Mouse (Mus musculus): ENCODE results near the gene Atxn7l1. TPM values are rescaled to one million over a fixed set of nuclear protein-coding genes. Genes with fewer than 3 reads are reported as not detected.

Gene Atxn7l1
- polyA plus RNA-seq, 1 experiment: 23.7 TPM

DNA sequence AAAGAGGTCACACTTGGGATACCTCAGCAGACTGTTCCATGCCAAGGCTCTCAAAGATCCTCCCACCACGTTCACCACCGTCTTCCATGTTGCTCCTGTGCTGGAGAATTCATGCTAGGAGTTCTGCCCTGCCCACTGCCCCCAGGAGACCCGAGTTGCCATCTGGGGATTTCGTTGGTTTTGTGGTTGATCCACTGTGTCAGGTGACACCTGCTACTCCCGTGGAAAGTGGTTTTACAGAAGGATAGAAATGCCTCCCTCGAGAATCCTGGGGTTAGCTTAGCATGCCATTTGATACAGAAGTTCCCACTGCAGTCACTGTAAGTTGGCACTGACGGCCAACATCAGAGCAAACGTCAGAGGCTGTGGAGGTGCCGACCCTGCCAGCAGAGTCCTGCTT, 177.9 kb downstream of the Atxn7l1 start:
- TF ChIP-seq POLR2A (IDR thresholded peaks at IDR 0.05; ENCODE audit: low read depth, low read length): no peak
- no peak for TF ChIP-seq CTCF (conservative IDR thresholded peaks at IDR 0.05; ENCODE audit: insufficient read depth, insufficient read length, low read depth, low read length)
- no peak overlapping the region for H3K27ac ChIP-seq (ENCODE audit: insufficient read depth, low read depth, low read length)
- DNase-seq: no peak
- H3K4me1 ChIP-seq (ENCODE audit: control insufficient read depth, insufficient read depth, low read length): no peaks in the 10 kb centered on the region
- H3K27me3 ChIP-seq (replicated peaks; ENCODE audit: control insufficient read depth, insufficient read depth, low read length): no peaks in the 10 kb centered on the region
- H3K36me3 ChIP-seq (ENCODE audit: control insufficient read depth, insufficient read depth, low read length): no peaks in the 10 kb centered on the region
- 61% methylated on average over 9 of the region's 9 CpGs for WGBS
- no peak overlapping the region for H3K4me3 ChIP-seq (ENCODE audit: insufficient read depth, low read depth, low read length)

DNA sequence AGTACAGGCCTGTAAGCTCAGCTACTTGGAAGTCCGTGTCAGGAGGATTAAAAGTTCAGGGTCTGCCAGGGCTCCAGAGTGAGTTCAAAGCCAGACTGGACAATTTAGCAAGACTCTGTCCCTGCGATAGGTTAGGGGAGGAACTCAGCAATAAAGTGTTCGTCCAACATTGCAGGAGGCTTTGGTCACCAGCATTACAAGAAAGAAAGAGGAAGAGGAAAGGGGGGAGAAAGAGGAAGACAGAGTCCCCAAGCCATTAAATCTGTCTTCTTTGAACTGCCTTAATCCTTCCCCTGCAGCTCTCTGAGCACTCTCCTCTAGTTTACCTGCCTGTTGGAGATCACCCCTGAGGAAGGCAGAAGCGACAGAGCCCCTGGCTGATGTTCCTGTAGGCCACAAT, 184.6 kb downstream of the Atxn7l1 start:
- Histone ChIP-seq H3K36me3 (ENCODE audit: control insufficient read depth, insufficient read depth, low read length) (no peaks in the 10 kb centered on the region), H3K27ac (ENCODE audit: insufficient read depth, low read depth, low read length) (no peak overlapping the region), H3K27me3 (replicated peaks; ENCODE audit: control insufficient read depth, insufficient read depth, low read length) (no peaks in the 10 kb centered on the region), H3K4me3 (ENCODE audit: insufficient read depth, low read depth, low read length) (no peak overlapping the region), H3K4me1 (ENCODE audit: control insufficient read depth, insufficient read depth, low read length) (no peaks in the 10 kb centered on the region)
- 86% methylated on average over 4 of the region's 4 CpGs for WGBS
- DNase-seq: no peak
- TF ChIP-seq POLR2A (IDR thresholded peaks at IDR 0.05; ENCODE audit: low read depth, low read length): no peak
- TF ChIP-seq CTCF (conservative IDR thresholded peaks at IDR 0.05; ENCODE audit: insufficient read depth, insufficient read length, low read depth, low read length): no peak

DNA sequence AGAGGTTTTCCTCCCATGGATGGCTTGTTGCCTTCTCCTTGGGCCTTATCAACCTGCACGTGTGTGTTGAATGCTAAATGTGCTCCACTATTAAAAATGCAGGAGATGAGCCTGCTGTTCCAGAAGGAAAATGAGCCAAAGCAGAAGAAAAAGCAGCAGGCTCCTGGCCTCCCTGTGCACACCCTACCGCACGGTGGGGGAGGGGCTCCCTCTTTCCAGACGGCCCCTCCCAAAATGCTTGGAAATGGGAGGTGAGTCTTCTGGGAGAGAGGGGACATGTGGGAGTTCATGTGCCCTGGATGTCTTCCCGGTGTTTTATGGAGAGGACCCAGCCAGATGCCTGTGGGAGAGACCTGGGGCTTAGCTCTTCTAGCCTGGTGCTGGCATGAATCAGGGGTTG, 185.3 kb downstream of the Atxn7l1 start:
- TF ChIP-seq POLR2A (IDR thresholded peaks at IDR 0.05; ENCODE audit: low read depth, low read length) (no peak), CTCF (conservative IDR thresholded peaks at IDR 0.05; ENCODE audit: insufficient read depth, insufficient read length, low read depth, low read length) (no peak)
- WGBS: 47% methylated on average over 5 of the region's 5 CpGs
- DNase-seq: no peak
- Histone ChIP-seq H3K36me3 (ENCODE audit: control insufficient read depth, insufficient read depth, low read length) (no peaks in the 10 kb centered on the region), H3K27ac (ENCODE audit: insufficient read depth, low read depth, low read length) (no peak overlapping the region), H3K4me1 (ENCODE audit: control insufficient read depth, insufficient read depth, low read length) (no peaks in the 10 kb centered on the region), H3K4me3 (ENCODE audit: insufficient read depth, low read depth, low read length) (no peak overlapping the region), H3K27me3 (replicated peaks; ENCODE audit: control insufficient read depth, insufficient read depth, low read length) (no peaks in the 10 kb centered on the region)

DNA sequence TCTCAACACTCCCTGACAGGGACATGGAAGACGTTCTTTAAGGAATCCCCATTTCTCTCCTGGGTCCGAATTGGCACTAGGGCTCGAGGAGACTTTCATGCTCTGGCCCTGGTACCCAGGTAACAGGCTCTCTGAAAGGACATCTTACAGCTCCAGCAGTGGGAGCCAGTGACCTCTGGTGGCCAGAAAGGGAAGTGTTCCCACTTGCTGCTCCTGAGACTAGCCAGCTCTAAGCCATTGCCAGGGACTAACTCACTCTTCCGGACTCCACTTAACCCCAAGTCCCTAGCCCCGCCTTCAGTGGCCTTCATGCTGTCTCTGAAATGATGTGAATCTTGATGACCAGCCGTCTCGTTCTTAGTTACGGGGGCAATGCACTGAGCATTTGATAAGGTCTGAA, 186.4 kb downstream of the Atxn7l1 start:
- Histone ChIP-seq H3K36me3 (ENCODE audit: control insufficient read depth, insufficient read depth, low read length) (no peaks in the 10 kb centered on the region), H3K27me3 (replicated peaks; ENCODE audit: control insufficient read depth, insufficient read depth, low read length) (no peaks in the 10 kb centered on the region), H3K4me3 (ENCODE audit: insufficient read depth, low read depth, low read length) (no peak overlapping the region), H3K4me1 (ENCODE audit: control insufficient read depth, insufficient read depth, low read length) (no peaks in the 10 kb centered on the region), H3K27ac (ENCODE audit: insufficient read depth, low read depth, low read length) (no peak overlapping the region)
- TF ChIP-seq CTCF (conservative IDR thresholded peaks at IDR 0.05; ENCODE audit: insufficient read depth, insufficient read length, low read depth, low read length) (peak; percentile 98), POLR2A (IDR thresholded peaks at IDR 0.05; ENCODE audit: low read depth, low read length) (no peak)
- 20% methylated on average over 8 of the region's 8 CpGs for WGBS
- peak; percentile 88 for DNase-seq

DNA sequence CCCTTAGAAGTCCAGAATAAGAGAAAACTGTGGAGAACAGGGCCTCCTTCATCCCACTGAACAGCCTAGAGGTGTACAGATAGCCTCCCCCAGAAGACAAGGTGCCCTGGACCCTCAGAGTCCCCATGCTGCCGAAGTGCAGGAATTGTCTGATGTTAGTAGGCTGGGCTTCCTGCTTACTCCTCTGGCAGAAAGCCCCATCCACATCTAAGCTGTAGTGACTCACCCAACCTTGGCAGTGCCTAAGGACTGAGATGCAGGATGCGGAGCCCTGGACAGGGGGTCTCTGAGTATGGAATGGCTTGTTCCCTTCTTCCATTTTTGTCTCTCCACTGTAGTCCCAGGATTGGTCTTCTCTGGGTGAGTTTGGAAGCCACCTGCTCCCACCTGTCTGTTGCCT, 187.0 kb downstream of the Atxn7l1 start:
- Histone ChIP-seq H3K27ac (ENCODE audit: insufficient read depth, low read depth, low read length) (no peak overlapping the region), H3K27me3 (replicated peaks; ENCODE audit: control insufficient read depth, insufficient read depth, low read length) (no peaks in the 10 kb centered on the region), H3K36me3 (ENCODE audit: control insufficient read depth, insufficient read depth, low read length) (no peaks in the 10 kb centered on the region), H3K4me3 (ENCODE audit: insufficient read depth, low read depth, low read length) (no peak overlapping the region), H3K4me1 (ENCODE audit: control insufficient read depth, insufficient read depth, low read length) (no peaks in the 10 kb centered on the region)
- 70% methylated on average over 2 of the region's 2 CpGs for WGBS
- DNase-seq: no peak
- TF ChIP-seq CTCF (conservative IDR thresholded peaks at IDR 0.05; ENCODE audit: insufficient read depth, insufficient read length, low read depth, low read length): no peak
- TF ChIP-seq POLR2A (IDR thresholded peaks at IDR 0.05; ENCODE audit: low read depth, low read length): no peak

DNA sequence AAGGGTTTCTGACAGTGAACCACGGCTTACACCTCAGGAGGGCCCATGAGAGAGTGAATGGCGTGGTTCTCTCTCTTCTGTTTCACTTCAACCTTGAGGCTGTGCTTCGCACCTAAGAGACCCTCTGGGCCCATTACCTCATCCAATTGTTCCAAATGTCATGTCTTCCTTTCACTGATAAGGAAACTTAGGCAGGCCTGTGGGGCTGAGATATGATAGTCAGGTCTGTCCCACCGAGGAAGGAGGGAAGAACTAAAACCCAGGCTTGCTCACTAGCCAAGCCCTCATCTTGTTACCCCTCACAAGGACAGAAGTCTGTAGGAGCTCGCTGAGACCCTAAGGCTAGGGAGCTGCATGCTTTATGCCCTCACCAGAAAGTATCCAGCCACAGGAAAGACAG, 187.5 kb downstream of the Atxn7l1 start:
- WGBS: 87% methylated on average over 5 of the region's 5 CpGs
- DNase-seq: no peak
- no peak overlapping the region for H3K4me3 ChIP-seq (ENCODE audit: insufficient read depth, low read depth, low read length)
- no peak overlapping the region for H3K27ac ChIP-seq (ENCODE audit: insufficient read depth, low read depth, low read length)
- TF ChIP-seq CTCF (conservative IDR thresholded peaks at IDR 0.05; ENCODE audit: insufficient read depth, insufficient read length, low read depth, low read length): no peak
- TF ChIP-seq POLR2A (IDR thresholded peaks at IDR 0.05; ENCODE audit: low read depth, low read length): no peak
- H3K4me1 ChIP-seq (ENCODE audit: control insufficient read depth, insufficient read depth, low read length): no peaks in the 10 kb centered on the region
- H3K36me3 ChIP-seq (ENCODE audit: control insufficient read depth, insufficient read depth, low read length): no peaks in the 10 kb centered on the region
- H3K27me3 ChIP-seq (replicated peaks; ENCODE audit: control insufficient read depth, insufficient read depth, low read length): no peaks in the 10 kb centered on the region

DNA sequence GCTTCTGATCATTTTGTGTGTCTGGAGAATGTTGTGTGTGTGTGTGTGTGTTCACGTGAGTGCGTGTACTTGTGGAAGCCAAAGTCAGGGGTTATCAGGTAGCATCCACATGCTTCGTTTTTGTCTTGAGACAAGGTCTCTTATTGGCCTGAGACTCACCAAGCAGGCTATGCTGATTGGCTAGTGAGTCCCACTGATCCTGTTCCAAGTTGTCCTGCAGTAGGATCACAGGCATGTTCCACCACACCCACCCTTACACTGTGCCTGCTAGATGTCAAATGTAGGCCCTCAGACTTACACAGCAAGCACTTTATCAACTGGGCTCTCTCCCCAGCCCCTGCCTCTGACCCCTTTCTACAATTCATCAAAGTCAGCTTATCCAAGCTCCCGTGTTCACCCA, 187.9 kb downstream of the Atxn7l1 start:
- TF ChIP-seq CTCF (conservative IDR thresholded peaks at IDR 0.05; ENCODE audit: insufficient read depth, insufficient read length, low read depth, low read length): no peak
- no peak for TF ChIP-seq POLR2A (IDR thresholded peaks at IDR 0.05; ENCODE audit: low read depth, low read length)
- no peaks in the 10 kb centered on the region for H3K4me1 ChIP-seq (ENCODE audit: control insufficient read depth, insufficient read depth, low read length)
- H3K27me3 ChIP-seq (replicated peaks; ENCODE audit: control insufficient read depth, insufficient read depth, low read length): no peaks in the 10 kb centered on the region
- H3K4me3 ChIP-seq (ENCODE audit: insufficient read depth, low read depth, low read length): no peak overlapping the region
- WGBS: 89% methylated on average over 4 of the region's 4 CpGs
- no peak overlapping the region for H3K27ac ChIP-seq (ENCODE audit: insufficient read depth, low read depth, low read length)
- DNase-seq: no peak
- no peaks in the 10 kb centered on the region for H3K36me3 ChIP-seq (ENCODE audit: control insufficient read depth, insufficient read depth, low read length)

All from kidney, adult 2 months (tissue).